Mouse (Mus musculus) neural tube, embryonic 12.5 days (tissue): ENCODE results near the gene Kit. TPM values are rescaled to one million over a fixed set of nuclear protein-coding genes. Genes with fewer than 3 reads are reported as not detected.

Source experiments
- ATAC-seq: fragments of 200-750 bp; cut with Nextera tagmentation; 2 replicates; pipeline ENCODE4 v1.8.0; 2017; ENCODE audit warnings: low read depth, mild to moderate bottlenecking, moderate TSS enrichment, moderate library complexity; ENCODE audit not compliant: low FRiP score
- H3K27ac ChIP-seq: fragments of 300-500 bp; sonication (generic); 2 replicates; pipeline ENCODE4 v1.5.1; 2016
- H3K27me3 ChIP-seq: fragments of 300-500 bp; sonication (generic); replicated peaks from 2 replicates; pipeline ENCODE4 v1.6.1; 2016; ENCODE audit warnings: mild to moderate bottlenecking
- H3K36me3 ChIP-seq: fragments of 300-500 bp; sonication (generic); 2 replicates; pipeline ENCODE4 v1.6.1; 2016; ENCODE audit warnings: mild to moderate bottlenecking
- H3K4me1 ChIP-seq: fragments of 300-500 bp; sonication (generic); 2 replicates; pipeline ENCODE4 v1.6.1; 2016
- H3K4me2 ChIP-seq: fragments of 300-500 bp; sonication (generic); replicated peaks from 2 replicates; pipeline ENCODE4 v1.6.1; 2016; ENCODE audit warnings: mild to moderate bottlenecking
- H3K4me3 ChIP-seq: fragments of 300-500 bp; sonication (generic); 2 replicates; pipeline ENCODE4 v1.5.1; 2016
- H3K9ac ChIP-seq: fragments of 300-500 bp; sonication (generic); 2 replicates; pipeline ENCODE4 v1.6.1; 2016; ENCODE audit warnings: mild to moderate bottlenecking
- H3K9me3 ChIP-seq: fragments of 300-500 bp; sonication (generic); 2 replicates; pipeline ENCODE4 v1.6.1; 2016; ENCODE audit warnings: mild to moderate bottlenecking
- WGBS: fragments of 180-500 bp; shearing (Covaris S2); methylation state at CpG from one replicate; pipeline ENCODE4 v1.1.7; 2016; 5-methylcytosine and 5-hydroxymethylcytosine counted together
- polyA plus RNA-seq: library from polyadenylated mRNA; unstranded; fragments of >200 nt; fragmentation: Nextera tagmentation; extraction: Ambion mirVana; gene quantifications from 2 replicates; pipeline ENCODE4 v1.2.1, GENCODE M21; 2016

Kit gene
- polyA plus RNA-seq, 1 experiment from 2014 or later = 34.3 TPM

- Histone ChIP-seq H3K27me3 (no peaks in the 10 kb centered on the region), H3K27ac (no peak overlapping the region), H3K4me2 (no peak overlapping the region), H3K4me1 (no peaks in the 10 kb centered on the region), H3K36me3 (peaks cover 11% of the 10 kb centered on the region), H3K9me3 (no peaks in the 10 kb centered on the region), H3K4me3 (no peak overlapping the region), H3K9ac (no peak overlapping the region)
- no peak for ATAC-seq
- 92% methylated on average over 11 of the region's 11 CpGs for WGBS
Measured at GRCm38 (mm10) chr5:75623007-75623406, 48.3 kb downstream of the Kit start.

GRCm38 (mm10) chr5:75623520-75623919 lies 48.8 kb downstream of the Kit start:
- Histone ChIP-seq H3K9me3 (no peaks in the 10 kb centered on the region), H3K4me1 (no peaks in the 10 kb centered on the region), H3K27ac (no peak overlapping the region), H3K27me3 (no peaks in the 10 kb centered on the region), H3K4me3 (no peak overlapping the region), H3K4me2 (no peak overlapping the region), H3K9ac (no peak overlapping the region), H3K36me3 (peaks cover 11% of the 10 kb centered on the region)
- no peak for ATAC-seq
- WGBS = 92% methylated on average over 1 of the region's 1 CpGs

DNA sequence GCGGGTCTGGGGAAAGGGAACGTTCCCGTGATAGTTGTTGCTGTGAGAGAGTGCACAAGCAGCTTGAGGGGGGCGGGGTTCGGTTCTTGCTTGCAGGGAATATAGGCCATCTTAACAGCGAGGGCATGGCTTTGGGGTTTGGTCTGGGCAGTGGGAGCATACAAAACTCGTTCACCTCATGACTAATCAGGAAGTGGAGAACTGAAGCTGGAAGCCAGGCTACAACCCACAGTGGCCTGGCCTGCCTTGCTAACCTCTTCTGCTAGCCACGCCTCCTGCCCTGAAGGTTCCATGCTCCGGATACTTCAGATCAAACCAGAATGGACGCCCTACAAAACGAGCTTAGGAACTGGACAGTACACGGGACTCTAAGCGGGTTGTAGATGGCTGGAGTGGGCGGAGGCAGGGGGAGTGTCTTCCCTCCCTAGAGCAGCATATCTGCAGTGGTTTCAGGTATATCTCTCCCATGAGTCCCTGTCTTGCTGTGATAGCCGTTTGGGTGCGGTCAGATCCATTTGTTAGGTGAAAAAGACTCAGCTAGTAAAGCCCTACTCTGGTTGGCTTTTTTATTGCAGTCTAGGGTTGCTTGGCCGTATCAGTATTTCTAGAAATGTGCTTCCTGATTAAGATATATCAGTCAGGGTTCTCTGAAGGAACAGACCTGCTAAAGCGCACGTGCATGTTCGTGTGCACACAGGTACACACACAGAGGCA lies 49.4 kb downstream of the Kit start:
- Histone ChIP-seq H3K4me1 (no peaks in the 10 kb centered on the region), H3K27me3 (no peaks in the 10 kb centered on the region)
- 93% methylated on average over 20 of the region's 20 CpGs for WGBS

GRCm38 (mm10) chr5:75625059-75625458 lies 50.3 kb downstream of the Kit start:
- H3K4me2 ChIP-seq = no peak overlapping the region
- H3K4me1 ChIP-seq = no peaks in the 10 kb centered on the region
- H3K27me3 ChIP-seq = no peaks in the 10 kb centered on the region
- H3K4me3 ChIP-seq = no peak overlapping the region
- no peak for ATAC-seq
- no peaks in the 10 kb centered on the region for H3K9me3 ChIP-seq
- H3K9ac ChIP-seq = no peak overlapping the region
- H3K36me3 ChIP-seq = peaks cover 11% of the 10 kb centered on the region
- no peak overlapping the region for H3K27ac ChIP-seq

More for the DNA sequence above, 49.4 kb downstream of the Kit start:
- H3K9me3 ChIP-seq = no peaks in the 10 kb centered on the region
- H3K4me3 ChIP-seq = no peak overlapping the region
- H3K27ac ChIP-seq = no peak overlapping the region
- no peak overlapping the region for H3K4me2 ChIP-seq
- ATAC-seq = no peak
- no peak overlapping the region for H3K9ac ChIP-seq
- H3K36me3 ChIP-seq = peaks cover 11% of the 10 kb centered on the region

DNA sequence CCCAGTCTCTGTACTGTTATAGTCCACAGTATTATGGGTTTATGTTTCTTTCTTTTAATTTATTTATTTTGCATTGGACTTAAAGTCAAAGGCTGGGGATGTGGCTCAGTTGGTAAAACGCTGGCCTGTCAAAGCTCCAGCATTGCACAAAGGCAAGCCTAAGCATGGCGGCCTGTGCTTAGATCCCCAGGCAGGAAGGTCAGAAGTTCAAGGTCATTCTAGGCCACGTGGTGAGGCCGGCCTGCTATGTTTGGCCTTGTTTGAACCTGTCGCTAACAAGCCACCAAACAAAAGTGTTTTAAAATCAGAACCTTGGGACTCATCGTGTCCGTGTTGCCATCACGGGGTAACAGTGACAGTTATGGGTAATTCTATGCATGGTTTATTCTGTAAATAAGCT lies 51.6 kb downstream of the Kit start:
- Histone ChIP-seq H3K4me2 (no peak overlapping the region), H3K4me1 (no peaks in the 10 kb centered on the region), H3K27me3 (no peaks in the 10 kb centered on the region), H3K9me3 (no peaks in the 10 kb centered on the region), H3K4me3 (no peak overlapping the region), H3K27ac (no peak overlapping the region), H3K9ac (no peak overlapping the region), H3K36me3 (peaks cover 11% of the 10 kb centered on the region)
- ATAC-seq = no peak
- 58% methylated on average over 8 of the region's 8 CpGs for WGBS

- Histone ChIP-seq H3K27ac (no peak overlapping the region), H3K9ac (no peak overlapping the region), H3K36me3 (peaks cover 8% of the 10 kb centered on the region), H3K4me2 (no peak overlapping the region), H3K27me3 (no peaks in the 10 kb centered on the region), H3K4me1 (no peaks in the 10 kb centered on the region), H3K9me3 (no peaks in the 10 kb centered on the region), H3K4me3 (no peak overlapping the region)
- 64% methylated on average over 6 of the region's 6 CpGs for WGBS
- ATAC-seq = no peak
Measured at GRCm38 (mm10) chr5:75626703-75627102, 52.0 kb downstream of the Kit start.

DNA sequence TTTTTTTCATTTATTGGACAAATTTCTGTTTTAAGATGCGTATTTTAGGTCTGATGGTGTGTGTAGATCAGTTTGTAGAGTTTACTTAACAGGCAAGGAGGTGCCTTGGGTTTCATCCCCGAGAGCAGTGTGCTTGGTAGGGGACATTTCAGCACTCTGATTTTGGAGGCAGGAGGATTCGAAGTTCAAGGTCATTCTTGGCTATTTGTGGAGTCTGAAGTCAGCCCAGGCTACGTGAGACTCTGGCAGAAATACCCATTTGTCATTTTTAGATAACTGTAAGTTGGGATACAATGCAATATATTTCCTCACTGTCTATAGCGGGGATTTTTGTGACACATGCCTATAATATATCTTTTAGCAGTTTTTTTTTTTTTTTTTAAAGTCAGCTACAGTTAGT lies 57.5 kb downstream of the Kit start:
- Histone ChIP-seq H3K27ac (no peak overlapping the region), H3K4me1 (no peaks in the 10 kb centered on the region; the same call in 1 of the 2 replicates), H3K9ac (no peak overlapping the region), H3K9me3 (no peaks in the 10 kb centered on the region), H3K4me3 (no peak overlapping the region), H3K4me2 (no peak overlapping the region), H3K36me3 (no peaks in the 10 kb centered on the region), H3K27me3 (no peaks in the 10 kb centered on the region)
- WGBS = 91% methylated on average over 5 of the region's 5 CpGs
- ATAC-seq = no peak

- H3K4me3 ChIP-seq = no peak overlapping the region
- no peaks in the 10 kb centered on the region; the same call in 1 of the 2 replicates for H3K4me1 ChIP-seq
- H3K9ac ChIP-seq = no peak overlapping the region
- H3K4me2 ChIP-seq = no peak overlapping the region
- H3K36me3 ChIP-seq = no peaks in the 10 kb centered on the region
- no peak overlapping the region for H3K27ac ChIP-seq
- H3K27me3 ChIP-seq = no peaks in the 10 kb centered on the region
- 90% methylated on average over 18 of the region's 18 CpGs for WGBS
- no peak for ATAC-seq
- no peaks in the 10 kb centered on the region for H3K9me3 ChIP-seq
Measured at GRCm38 (mm10) chr5:75632846-75633640, 58.3 kb downstream of the Kit start.

DNA sequence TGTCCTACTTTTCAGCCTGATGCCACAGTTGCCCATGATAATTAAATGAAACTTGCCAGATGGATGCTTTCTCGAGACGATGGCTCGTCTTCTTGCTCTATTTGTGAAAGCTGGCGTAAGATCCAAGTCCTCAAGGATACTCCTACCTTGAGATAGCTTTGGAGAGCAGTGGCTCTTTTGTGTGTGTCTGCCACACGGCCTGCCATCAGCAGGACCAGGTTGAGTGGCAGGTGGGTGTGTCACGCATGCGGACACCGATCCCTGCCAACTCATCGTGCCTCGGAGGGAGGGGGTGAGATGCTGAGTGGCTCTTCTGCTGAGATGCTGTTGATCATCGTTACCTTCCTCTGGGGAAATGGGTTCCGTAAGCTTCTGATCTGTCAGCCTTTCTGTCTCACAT lies 60.7 kb downstream of the Kit start:
- ATAC-seq = no peak; the same call in 1 of the 2 replicates
- Histone ChIP-seq H3K27ac (no peak overlapping the region), H3K36me3 (no peaks in the 10 kb centered on the region), H3K9ac (no peak overlapping the region), H3K9me3 (no peaks in the 10 kb centered on the region), H3K27me3 (no peaks in the 10 kb centered on the region), H3K4me3 (no peak overlapping the region), H3K4me1 (no peaks in the 10 kb centered on the region; the same call in 1 of the 2 replicates), H3K4me2 (no peak overlapping the region)
- 83% methylated on average over 12 of the region's 12 CpGs for WGBS

GRCm38 (mm10) chr5:75640637-75641036 lies 65.9 kb downstream of the Kit start:
- no peak for ATAC-seq

GRCm38 (mm10) chr5:75647046-75647445 lies 72.3 kb downstream of the Kit start:
- Histone ChIP-seq H3K4me3 (no peak overlapping the region), H3K27ac (no peak overlapping the region), H3K36me3 (peaks cover 8% of the 10 kb centered on the region), H3K4me2 (no peak overlapping the region), H3K4me1 (no peaks in the 10 kb centered on the region), H3K9ac (no peak overlapping the region), H3K9me3 (no peaks in the 10 kb centered on the region), H3K27me3 (no peaks in the 10 kb centered on the region)
- no peak for ATAC-seq
- 94% methylated on average over 5 of the region's 5 CpGs for WGBS

More at GRCm38 (mm10) chr5:75640637-75641036, 65.9 kb downstream of the Kit start:
- H3K9me3 ChIP-seq = no peaks in the 10 kb centered on the region
- 84% methylated on average over 11 of the region's 11 CpGs for WGBS
- no peak overlapping the region for H3K27ac ChIP-seq
- no peak overlapping the region for H3K9ac ChIP-seq
- no peaks in the 10 kb centered on the region for H3K4me1 ChIP-seq
- no peak overlapping the region for H3K4me3 ChIP-seq
- no peak overlapping the region for H3K4me2 ChIP-seq
- no peaks in the 10 kb centered on the region for H3K27me3 ChIP-seq
- H3K36me3 ChIP-seq = peaks cover 7% of the 10 kb centered on the region

DNA sequence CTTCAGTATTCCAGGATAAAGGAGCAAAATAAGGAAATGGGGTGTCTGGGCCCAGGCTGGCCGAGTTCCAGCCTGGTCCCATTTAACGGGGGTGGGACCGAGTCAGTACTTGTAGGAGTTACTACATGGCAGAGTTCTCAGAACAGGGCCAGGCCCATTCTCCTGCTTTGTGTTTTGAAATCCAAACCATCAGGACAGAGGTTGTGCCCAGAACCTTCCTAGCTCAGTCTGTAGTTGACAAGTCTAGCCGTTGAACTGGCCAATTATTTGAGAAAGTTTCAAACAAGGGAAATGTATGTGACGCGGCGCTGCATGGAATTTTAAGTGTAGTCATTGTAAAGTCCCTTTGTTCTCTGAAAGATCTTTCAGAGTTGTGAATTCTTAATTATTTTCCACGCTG lies 75.8 kb downstream of the Kit start:
- Histone ChIP-seq H3K4me2 (no peak overlapping the region), H3K4me3 (no peak overlapping the region), H3K9me3 (no peaks in the 10 kb centered on the region), H3K4me1 (no peaks in the 10 kb centered on the region), H3K36me3 (peaks cover 30% of the 10 kb centered on the region), H3K9ac (no peak overlapping the region), H3K27ac (no peak overlapping the region), H3K27me3 (no peaks in the 10 kb centered on the region)
- WGBS = 68% methylated on average over 8 of the region's 8 CpGs
- no peak for ATAC-seq
